Mouse (Mus musculus) midbrain, embryonic 14.5 days (tissue): ENCODE measurements around the gene Npb. TPM values are rescaled to one million over a fixed set of nuclear protein-coding genes. Genes with fewer than 3 reads are reported as not detected.
A peak's percentile ranks its signal among the peaks of the same experiment; 100 is the strongest.
"Not testable (repeated sequence)": the region's sequence is repeated elsewhere in the genome, so short reads cannot be mapped to it uniquely, and the experiment has no call there.

ENCODE experiments used
- ATAC-seq: fragments of 200-750 bp; cut with Nextera tagmentation; 2 replicates; pipeline ENCODE4 v1.8.0; 2017; ENCODE audit warnings: moderate number of reproducible peaks, moderate library complexity; ENCODE audit not compliant: low FRiP score, low TSS enrichment
- DNase-seq: peaks from one replicate; pipeline ENCODE4 v3.0.0-alpha.2; 2015
- H3K27ac ChIP-seq: fragments of 300-500 bp; sonication (generic); replicated peaks from 2 replicates; pipeline ENCODE4 v1.5.1; 2014; ENCODE audit warnings: mild to moderate bottlenecking, low read depth, low read length, moderate library complexity
- H3K27me3 ChIP-seq: fragments of 300-500 bp; sonication (generic); 2 replicates; pipeline ENCODE4 v1.6.1; 2014; ENCODE audit warnings: low read length, control low read depth, mixed read lengths; ENCODE audit not compliant: control insufficient read depth, insufficient read depth
- H3K36me3 ChIP-seq: fragments of 300-500 bp; sonication (generic); 2 replicates; pipeline ENCODE4 v1.6.1; 2014; ENCODE audit warnings: low read length, control low read depth; ENCODE audit not compliant: control insufficient read depth, insufficient read depth
- H3K4me1 ChIP-seq: fragments of 300-500 bp; sonication (generic); 2 replicates; pipeline ENCODE4 v1.6.1; 2014; ENCODE audit warnings: mild to moderate bottlenecking, antibody characterized with exemption, low read length, control low read depth; ENCODE audit not compliant: control insufficient read depth, insufficient read depth
- H3K4me2 ChIP-seq: fragments of 300-500 bp; sonication (generic); 2 replicates; pipeline ENCODE4 v1.6.1; 2014; ENCODE audit warnings: mild to moderate bottlenecking, low read length, moderate library complexity
- H3K4me3 ChIP-seq: fragments of 300-500 bp; sonication (generic); replicated peaks from 2 replicates; pipeline ENCODE4 v1.5.1; 2014; ENCODE audit warnings: low read depth, low read length
- H3K9ac ChIP-seq: fragments of 300-500 bp; sonication (generic); replicated peaks from 2 replicates; pipeline ENCODE4 v1.6.1; 2014; ENCODE audit warnings: mild to moderate bottlenecking, low read length, moderate library complexity
- H3K9me3 ChIP-seq: fragments of 300-500 bp; sonication (generic); 2 replicates; pipeline ENCODE4 v1.6.1; 2016; ENCODE audit warnings: low read length, control low read depth, mixed read lengths; ENCODE audit not compliant: control insufficient read depth
- WGBS: fragments of 180-500 bp; shearing (Covaris S2); extraction: QIAGEN DNeasy Blood & Tissue Kit; methylation state at CpG from one replicate; pipeline ENCODE4 v1.1.7; 2014; 5-methylcytosine and 5-hydroxymethylcytosine counted together
- polyA plus RNA-seq: library from polyadenylated mRNA; unstranded; fragments of >200 nt; fragmentation: Nextera tagmentation; extraction: Ambion mirVana; gene quantifications from 2 replicates; pipeline ENCODE4 v1.2.1, GENCODE M21; 2014

The Npb gene
- 0.77 and 0.82 TPM in 2 replicates for polyA plus RNA-seq

- peak; percentile 10 for DNase-seq
- peaks cover 80% of the 10 kb centered on the region for H3K36me3 ChIP-seq
- WGBS, result 5% methylated on average over 45 of the region's 45 CpGs
These were observed at the start of gene Npb for GRCm38 (mm10) chr11:120608241-120609034. Gene Npb, plus strand, starts transcription at chr11:120608477.

GRCm38 (mm10) chr11:120558843-120559242 is 49.4 kb upstream of the Npb start:
- DNase-seq, H3K4me2 ChIP-seq, H3K27ac ChIP-seq, H3K27me3 ChIP-seq, H3K4me1 ChIP-seq, H3K4me3 ChIP-seq, ATAC-seq, H3K9ac ChIP-seq, H3K9me3 ChIP-seq: not testable (repeated sequence)
- 90% methylated on average over 6 of the region's 6 CpGs for WGBS
- peaks cover 50% of the 10 kb centered on the region for H3K36me3 ChIP-seq

More at GRCm38 (mm10) chr11:120608241-120609034, at the start of gene Npb:
- Histone ChIP-seq H3K9me3 (no peaks in the 10 kb centered on the region), H3K4me1 (no peaks in the 10 kb centered on the region), H3K4me2 (peak within 1 kb of the TSS; percentile 13), H3K27me3 (no peaks in the 10 kb centered on the region), H3K4me3 (no peak within 1 kb of the TSS; the same call in 1 of the 2 replicates), H3K9ac (0 out of 2 replicates have a peak within 1 kb of the TSS, but pooled peaks have one; percentile 7), H3K27ac (no peak within 1 kb of the TSS)
- ATAC-seq, result no peak

DNA sequence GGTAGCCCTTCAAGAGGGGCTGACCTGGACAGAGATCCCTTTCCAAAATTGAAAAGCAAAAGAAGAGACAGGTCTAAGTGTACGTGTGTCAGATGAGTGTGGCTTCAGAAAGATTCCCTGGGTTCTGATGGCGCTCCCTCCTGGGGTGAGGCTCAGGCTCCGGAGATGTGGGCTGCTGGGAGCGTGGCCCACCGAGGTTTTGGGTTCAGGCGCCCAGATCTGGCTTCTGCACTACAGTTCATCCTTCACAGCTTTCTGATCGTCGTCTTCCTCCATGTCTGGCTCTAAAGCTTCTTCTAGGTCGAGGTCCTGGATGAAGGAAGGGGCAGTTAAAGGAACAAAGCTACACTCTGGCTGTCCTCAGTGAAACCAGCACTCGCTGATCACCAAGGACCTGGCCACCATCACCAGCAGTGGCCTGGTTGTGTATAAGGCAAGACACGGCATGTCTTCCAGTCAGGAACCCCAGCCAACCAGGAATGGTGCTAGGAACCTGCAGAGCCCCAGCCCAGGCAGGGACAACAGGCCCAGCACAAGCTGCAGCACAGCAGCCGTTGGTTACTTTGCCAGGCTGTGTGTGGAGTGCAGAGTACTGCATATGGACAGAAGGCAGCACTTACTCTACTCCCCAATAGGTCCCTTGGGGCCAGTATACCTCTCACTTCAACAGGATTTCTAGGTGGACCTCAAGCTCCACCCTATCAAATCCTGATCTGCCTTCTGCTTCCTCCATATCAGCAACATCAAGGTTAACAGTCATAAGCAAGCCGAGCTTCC is 47.1 kb upstream of the Npb start:
- Histone ChIP-seq H3K4me3 (no peak overlapping the region), H3K4me2 (no peak overlapping the region), H3K27ac (no peak overlapping the region), H3K36me3 (peaks cover 72% of the 10 kb centered on the region), H3K9me3 (peaks cover 6% of the 10 kb centered on the region; the same call in 1 of the 2 replicates), H3K4me1 (no peaks in the 10 kb centered on the region), H3K9ac (no peak overlapping the region), H3K27me3 (no peaks in the 10 kb centered on the region)
- 96% methylated on average over 13 of the region's 13 CpGs for WGBS
- ATAC-seq (no peak), DNase-seq (no peak)

- no peaks in the 10 kb centered on the region for H3K4me1 ChIP-seq
- H3K27me3 ChIP-seq, result no peaks in the 10 kb centered on the region
- ATAC-seq (no peak), DNase-seq (no peak)
- no peaks in the 10 kb centered on the region for H3K9me3 ChIP-seq
- peaks cover 89% of the 10 kb centered on the region for H3K36me3 ChIP-seq
- 95% methylated on average over 13 of the region's 13 CpGs for WGBS
- H3K4me3 ChIP-seq, result no peak overlapping the region
- no peak overlapping the region for H3K9ac ChIP-seq
- no peak overlapping the region for H3K4me2 ChIP-seq
- H3K27ac ChIP-seq, result no peak overlapping the region
These were observed 45.3 kb upstream of the Npb start for GRCm38 (mm10) chr11:120562949-120563348.

DNA sequence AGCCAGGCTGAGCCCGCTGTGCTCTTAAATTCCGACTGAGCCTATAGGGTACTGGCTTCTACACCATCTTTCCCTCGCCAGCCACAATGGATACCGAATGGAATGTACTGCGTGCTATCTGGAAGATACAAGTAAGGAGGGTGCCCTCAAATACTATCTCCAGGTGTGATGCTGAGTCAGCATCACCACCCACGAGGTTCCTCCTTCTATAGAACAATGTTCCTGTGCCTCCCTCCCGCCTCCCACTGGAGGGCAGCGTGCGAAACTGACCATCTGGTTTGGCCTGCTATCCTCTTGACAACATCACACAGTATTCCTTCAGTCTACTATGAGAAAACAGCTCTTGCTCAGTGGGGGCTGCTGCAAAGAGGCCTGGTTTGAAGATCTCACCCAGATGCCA is 43.2 kb upstream of the Npb start:
- H3K36me3 ChIP-seq, result peaks cover 91% of the 10 kb centered on the region
- no peak overlapping the region for H3K4me3 ChIP-seq
- H3K27me3 ChIP-seq, result no peaks in the 10 kb centered on the region
- no peak for DNase-seq
- H3K4me2 ChIP-seq, result no peak overlapping the region
- no peak overlapping the region for H3K9ac ChIP-seq
- H3K4me1 ChIP-seq, result no peaks in the 10 kb centered on the region
- no peak overlapping the region for H3K27ac ChIP-seq
- no peak for ATAC-seq
- 85% methylated on average over 9 of the region's 9 CpGs for WGBS
- no peaks in the 10 kb centered on the region for H3K9me3 ChIP-seq

DNA sequence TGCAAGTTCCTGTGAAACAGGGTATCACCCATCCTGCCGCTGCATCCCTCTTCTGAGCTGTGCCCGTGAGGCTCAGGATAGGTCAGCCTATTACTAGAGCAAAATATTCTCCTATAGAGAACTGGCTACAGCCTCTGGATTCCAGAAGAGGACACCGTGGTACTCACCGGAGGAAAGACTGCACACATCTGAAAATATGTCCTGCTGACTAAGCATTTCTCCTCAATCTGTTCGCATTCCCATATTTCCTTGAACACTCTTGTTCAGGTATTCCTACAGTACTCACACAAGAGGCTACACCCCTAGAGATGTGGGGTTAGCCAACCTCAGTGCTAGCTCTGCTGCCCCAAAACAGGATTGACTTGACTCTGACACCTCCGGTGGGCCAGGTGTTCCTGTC is 40.0 kb upstream of the Npb start:
- ATAC-seq (no peak), DNase-seq (no peak)
- Histone ChIP-seq H3K27ac (no peak overlapping the region), H3K9ac (no peak overlapping the region), H3K9me3 (no peaks in the 10 kb centered on the region), H3K4me3 (no peak overlapping the region), H3K4me1 (peaks cover 12% of the 10 kb centered on the region), H3K27me3 (no peaks in the 10 kb centered on the region), H3K4me2 (no peak overlapping the region), H3K36me3 (peaks cover 75% of the 10 kb centered on the region)
- 98% methylated on average over 6 of the region's 6 CpGs for WGBS

- WGBS, result 84% methylated on average over 3 of the region's 3 CpGs
- Histone ChIP-seq H3K27me3 (no peaks in the 10 kb centered on the region), H3K4me2 (peak overlapping the region; percentile 72), H3K4me3 (peak overlapping the region; percentile 87), H3K36me3 (peaks cover 48% of the 10 kb centered on the region), H3K4me1 (peaks cover 12% of the 10 kb centered on the region), H3K27ac (no peak overlapping the region), H3K9me3 (no peaks in the 10 kb centered on the region), H3K9ac (no peak overlapping the region)
- ATAC-seq, result no peak
- DNase-seq, result no peak
These were observed 37.2 kb upstream of the Npb start for GRCm38 (mm10) chr11:120571122-120571521.

GRCm38 (mm10) chr11:120571754-120572416 is 36.4 kb upstream of the Npb start:
- H3K4me1 ChIP-seq, result peaks cover 12% of the 10 kb centered on the region
- H3K9me3 ChIP-seq, result no peaks in the 10 kb centered on the region
- H3K36me3 ChIP-seq, result peaks cover 41% of the 10 kb centered on the region
- no peaks in the 10 kb centered on the region for H3K27me3 ChIP-seq
- no peak for ATAC-seq
- DNase-seq, result no peak
- 16% methylated on average over 11 of the region's 11 CpGs for WGBS
- peak overlapping the region; percentile 87 for H3K4me3 ChIP-seq
- peak overlapping the region; percentile 84 for H3K9ac ChIP-seq
- peak overlapping the region; percentile 90 for H3K27ac ChIP-seq
- peak overlapping the region; percentile 72 for H3K4me2 ChIP-seq
